Mouse (Mus musculus): ENCODE data around the gene Ptgdr2. TPM values are rescaled to one million over a fixed set of nuclear protein-coding genes. Genes with fewer than 3 reads are reported as not detected.

Ptgdr2 gene
- total RNA-seq, 4 experiments from 2014 or later, result 0.09 to 0.27 (median 0.24) TPM; not detected in 1

DNA sequence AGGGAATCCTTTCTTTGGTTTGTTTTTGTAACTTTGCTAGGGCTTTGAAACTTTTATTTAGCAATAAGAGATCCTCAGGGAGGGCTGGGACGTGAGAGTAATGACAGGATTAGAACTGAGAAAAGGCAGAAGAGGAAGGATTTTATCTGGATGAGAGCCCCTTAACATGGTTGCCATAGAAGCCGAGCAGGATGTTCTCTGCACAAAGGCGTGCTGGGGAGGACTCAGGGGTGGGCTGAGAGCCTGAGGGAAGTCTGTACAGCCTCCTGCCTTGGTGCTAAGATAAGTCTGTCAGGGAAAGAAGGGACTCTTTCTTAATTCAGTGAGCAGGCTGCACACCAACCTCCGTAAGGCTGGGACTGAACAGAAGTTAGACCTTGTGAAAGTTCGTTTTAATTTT is 1.9 kb upstream of the Ptgdr2 start:
- DNase-seq, result no peak

DNA sequence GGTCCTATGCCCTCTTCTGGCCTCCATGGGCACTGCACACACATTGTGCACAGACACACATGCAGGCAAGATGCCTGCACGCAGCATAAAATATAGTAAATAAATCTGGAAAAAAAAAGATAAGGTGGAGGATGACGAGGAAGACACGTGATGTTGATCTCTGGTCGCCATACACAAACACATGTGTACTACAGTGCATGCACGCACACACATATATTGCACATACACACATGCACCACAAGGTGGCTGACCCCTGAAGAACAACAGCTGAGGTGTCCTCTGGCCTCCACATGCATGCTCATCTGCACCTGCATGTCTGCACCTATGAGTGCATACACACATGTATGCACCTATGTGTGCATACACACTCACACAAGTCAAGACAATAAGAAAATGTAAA is 883 bp upstream of the Ptgdr2 start:
- no peak for DNase-seq

DNA sequence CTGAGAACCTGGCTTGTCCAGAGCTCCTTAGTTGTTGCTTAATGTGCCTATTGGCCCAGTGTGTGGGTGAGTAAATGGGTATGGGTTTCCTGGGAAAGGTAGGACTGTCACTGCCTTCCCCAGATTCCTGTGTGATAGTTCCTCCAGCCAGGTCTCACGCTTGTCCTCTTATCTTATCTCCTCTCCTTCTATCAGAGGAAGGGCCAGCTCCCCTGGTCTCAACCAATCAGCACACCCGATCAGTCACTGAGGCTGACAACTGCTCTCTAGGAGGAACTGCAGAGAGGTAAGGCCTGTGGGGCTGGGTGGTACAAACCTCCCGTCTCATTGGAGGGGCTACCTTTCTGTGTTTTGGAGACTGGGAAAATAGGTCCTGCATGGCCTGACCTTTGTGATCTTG is 1.8 kb downstream of the Ptgdr2 start:
- DNase-seq, result no peak

DNA sequence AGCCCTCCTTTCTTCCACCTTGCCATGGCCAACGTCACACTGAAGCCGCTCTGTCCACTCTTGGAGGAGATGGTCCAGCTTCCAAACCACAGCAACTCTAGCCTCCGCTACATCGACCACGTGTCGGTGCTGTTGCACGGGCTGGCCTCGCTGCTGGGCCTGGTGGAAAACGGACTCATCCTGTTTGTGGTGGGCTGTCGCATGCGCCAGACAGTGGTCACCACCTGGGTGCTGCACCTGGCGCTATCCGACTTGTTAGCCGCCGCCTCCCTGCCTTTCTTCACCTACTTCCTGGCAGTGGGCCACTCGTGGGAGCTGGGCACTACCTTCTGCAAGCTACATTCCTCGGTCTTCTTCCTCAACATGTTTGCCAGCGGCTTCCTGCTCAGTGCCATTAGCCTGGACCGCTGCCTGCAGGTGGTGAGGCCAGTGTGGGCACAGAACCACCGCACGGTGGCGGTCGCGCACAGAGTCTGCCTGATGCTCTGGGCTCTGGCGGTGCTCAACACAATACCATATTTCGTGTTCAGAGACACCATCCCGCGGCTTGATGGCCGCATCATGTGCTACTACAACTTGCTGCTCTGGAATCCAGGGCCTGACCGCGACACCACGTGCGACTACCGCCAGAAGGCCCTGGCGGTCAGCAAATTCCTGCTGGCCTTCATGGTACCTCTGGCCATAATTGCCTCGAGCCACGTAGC is 3.3 kb downstream of the Ptgdr2 start:
- peak; percentile 52 for DNase-seq

DNA sequence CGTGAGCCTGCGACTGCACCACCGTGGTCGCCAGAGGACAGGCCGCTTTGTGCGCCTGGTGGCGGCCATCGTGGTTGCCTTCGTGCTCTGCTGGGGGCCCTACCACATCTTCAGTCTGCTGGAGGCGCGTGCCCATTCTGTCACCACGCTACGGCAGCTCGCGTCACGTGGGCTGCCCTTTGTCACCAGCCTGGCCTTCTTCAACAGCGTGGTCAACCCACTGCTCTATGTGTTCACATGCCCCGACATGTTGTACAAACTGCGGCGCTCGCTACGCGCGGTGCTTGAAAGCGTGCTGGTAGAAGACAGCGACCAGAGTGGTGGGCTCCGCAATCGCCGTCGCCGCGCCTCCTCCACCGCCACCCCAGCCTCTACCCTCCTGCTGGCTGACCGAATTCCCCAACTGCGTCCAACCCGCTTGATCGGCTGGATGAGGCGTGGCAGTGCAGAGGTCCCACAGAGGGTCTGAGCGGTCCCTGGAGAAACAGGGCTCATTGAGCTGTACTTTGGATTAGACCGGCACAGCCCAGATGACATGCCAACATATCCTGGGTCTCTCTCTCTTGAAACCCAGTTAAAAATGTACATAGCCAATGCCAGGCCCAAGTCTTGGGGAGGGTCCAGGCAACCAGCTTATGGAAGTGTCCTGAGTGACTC is 4.0 kb downstream of the Ptgdr2 start:
- DNase-seq, result no peak

DNA sequence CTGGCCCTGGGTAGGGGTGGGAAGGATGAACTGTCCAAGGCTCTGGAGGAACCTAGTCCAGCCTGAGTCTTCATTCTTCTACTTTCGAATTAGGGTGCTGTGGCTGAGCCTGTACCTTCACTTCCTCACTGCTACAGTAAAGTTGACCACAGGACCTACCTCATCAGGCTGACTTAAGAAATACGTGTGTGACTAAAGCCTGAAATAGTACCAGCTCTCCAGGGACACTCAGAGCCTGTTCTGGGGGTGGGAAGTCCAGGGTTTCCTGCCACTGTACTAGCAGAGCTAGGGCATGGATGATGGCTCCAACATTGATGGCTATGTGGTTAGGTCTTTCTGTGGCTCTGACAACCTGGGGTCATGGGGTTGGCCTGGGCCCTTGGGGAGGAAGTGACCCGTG is 7.0 kb downstream of the Ptgdr2 start:
- DNase-seq, result no peak

DNA sequence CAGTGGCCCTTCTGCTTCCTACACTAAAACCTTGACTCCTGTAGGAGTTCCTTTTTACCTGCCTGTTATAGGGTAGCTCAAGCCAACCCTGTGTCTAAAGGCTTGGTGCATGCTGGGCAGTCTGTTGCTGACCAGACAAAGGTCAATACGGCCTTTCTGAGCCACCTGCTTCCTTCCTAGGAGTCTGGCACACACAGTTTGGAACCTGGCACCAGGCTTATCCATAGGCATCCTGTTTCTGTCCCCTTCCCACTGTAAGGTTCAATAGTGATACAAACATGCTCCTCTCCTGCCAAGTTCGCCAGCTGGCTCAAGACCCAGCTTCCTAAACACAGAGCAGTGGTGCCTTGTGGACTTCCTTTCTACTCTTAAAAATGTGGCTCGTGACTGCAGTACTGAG is 9.5 kb downstream of the Ptgdr2 start:
- no peak for DNase-seq

DNA sequence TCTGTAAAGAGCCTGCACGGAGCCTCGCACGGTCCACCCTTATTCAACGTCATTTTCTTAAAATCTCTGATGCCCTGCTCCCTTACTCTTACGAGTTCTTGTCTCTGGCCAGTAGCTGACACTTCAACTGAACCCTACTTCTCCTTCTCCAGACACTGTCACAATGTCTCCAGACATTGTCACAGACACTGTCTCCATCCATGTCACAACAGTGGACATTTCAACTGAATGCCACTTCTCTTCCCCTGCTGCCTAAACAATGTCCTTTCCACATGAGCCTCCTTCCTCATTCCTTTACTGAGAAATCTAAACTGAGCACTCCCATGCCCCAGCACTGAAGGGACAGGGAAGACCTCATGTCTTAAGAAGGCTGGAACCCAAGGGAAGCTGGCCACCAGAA is 10.3 kb downstream of the Ptgdr2 start:
- no peak for DNase-seq

DNA sequence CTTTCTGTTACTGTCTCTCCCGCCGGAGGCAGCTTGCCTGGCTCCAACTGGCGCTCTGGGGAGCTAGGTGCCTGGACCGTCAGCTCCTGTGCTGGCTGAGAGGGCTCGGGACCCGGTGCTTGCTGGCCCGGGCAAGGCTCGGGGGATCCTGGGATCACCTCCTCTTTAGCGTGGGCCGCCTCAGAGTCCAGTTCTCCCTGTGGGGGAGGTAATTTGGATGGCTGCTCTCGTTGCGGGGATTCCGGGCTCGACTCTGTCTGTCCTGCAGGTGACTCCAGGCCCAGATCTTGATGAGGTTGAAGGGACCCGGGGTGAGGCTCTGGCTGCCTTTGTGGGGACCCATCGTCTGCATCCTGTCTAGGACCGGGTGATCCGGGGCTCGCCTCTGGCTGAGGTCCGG is 11.5 kb downstream of the Ptgdr2 start:
- no peak for DNase-seq

DNA sequence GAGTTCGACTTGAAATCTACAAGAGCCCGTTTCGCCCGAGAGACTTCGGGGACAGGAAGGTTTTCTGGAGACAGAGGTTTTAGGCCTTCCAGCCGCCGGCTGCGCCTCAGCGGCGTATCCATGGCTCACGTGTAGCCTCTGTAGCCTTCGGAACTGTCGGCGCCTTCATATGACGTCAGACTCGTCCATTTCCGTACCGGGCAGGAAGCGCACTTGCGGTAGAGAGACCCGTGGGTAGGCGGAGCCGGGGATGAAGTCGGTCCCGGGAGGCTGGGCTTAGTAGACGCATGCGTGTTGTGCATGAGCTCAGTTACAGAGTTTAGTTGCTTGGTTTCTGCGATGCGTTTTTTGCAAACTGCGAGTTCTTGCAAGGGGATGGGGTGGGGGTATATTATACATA is 12.2 kb downstream of the Ptgdr2 start, which contains the start of gene Ccdc86:
Gene Ccdc86, minus strand, starts transcription at position 155 of the 400 bp plus-strand sequence.
- peak; percentile 95 for DNase-seq

DNA sequence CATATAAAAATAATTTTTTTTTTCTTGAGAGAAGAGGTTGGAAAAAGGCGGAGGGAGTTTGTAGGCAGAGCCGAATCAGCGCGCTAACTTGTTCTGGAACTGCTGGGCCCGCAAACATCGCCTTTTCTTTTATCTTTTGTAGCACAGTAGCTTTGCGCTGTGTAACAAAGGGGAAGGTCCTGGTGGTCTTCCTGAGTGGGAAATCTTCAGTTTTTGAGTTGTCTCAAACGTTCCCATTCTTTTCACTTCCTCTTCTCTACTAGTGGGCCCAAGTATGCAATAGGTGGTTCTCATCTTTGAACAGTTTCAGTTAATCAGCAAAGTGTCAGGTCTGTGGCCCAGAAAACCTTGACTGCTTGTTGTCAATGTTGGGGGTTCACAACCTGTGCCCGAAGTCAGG is 12.6 kb downstream of the Ptgdr2 start:
- no peak for DNase-seq

DNA sequence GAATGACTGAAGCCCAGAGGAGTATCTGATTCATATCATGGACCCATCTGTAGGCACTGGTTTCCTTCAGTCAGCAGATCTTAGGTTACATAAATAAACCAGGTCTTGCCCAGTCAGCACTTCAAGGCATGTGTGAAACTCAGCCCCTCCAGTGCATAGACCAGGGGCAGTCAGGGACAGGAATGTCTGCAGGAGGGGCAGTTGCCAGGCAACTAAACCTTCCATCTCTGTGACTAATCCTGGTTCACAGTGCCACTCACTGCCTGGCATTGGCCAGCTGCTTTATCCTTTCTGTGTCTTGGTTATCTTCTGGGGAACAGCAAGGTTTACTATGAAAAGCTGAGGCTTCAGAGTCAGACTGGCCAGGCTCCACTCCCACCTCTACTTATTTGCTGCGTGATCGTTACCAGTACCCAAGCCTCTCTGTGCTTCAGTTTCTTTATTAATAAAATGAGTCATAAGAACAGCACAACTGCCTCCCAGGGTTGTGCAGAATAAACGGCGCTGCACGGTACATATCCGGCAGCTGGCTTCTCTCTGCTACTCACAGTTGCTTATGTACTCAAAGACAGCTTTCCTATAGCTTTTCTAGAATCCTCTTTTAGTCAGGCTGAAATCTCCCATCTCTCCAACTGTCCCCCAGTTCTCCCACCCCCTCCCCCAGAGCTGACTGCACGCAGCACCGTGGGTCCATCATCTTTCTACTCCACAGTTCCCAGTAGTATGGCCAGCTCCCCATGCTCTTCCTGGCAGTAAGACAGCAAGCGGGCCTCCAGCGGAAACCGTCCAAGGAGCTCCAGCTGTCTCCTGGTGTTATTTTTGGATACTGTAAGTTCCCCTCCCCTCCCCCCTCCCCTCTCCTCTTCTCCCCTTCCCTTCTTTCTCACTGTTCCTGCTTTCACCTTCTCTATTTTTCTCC is 15.3 kb downstream of the Ptgdr2 start:
- DNase-seq, result no peak

DNA sequence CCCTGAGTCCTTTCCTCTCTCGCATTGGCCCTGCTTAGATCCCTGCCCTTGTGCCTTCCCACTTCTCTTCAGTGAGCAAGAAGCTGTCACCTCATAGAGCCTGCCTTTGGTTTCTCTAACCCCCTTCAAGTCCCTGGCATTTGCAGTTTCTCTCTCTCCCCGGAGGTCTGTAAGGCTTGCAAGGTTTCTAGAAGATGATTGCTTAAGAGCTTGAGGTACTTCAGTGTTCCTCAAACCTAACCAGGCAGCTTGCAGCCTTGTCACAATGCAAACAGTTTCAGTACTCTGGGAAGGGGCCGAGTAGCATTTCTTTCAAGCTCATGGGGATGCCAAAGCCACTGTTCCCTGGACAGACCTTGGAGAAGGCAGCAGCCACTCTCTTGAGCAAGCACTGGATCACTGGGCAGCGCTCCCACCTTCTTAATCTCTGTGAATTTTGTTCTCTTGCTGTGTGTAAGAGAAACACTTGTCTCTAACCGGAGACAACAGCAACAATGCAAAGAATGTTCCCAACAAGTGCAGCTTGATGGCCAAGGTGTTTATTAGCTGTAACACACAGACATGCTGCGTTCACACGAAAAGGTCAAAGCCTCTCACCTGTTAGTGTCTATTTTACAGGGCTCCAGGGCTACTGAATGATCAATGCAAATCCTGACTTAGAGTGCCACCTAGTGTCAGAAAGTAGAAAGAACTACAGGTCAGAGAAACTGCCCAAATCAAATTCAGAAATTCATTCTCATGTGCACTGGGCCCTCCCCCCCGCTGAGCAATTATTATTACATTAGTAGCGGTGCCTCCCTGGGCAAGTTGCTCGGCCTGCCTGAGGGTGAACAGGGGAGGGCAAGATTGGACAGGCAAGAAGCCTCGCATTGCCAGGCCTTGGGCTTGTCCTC is 22.4 kb downstream of the Ptgdr2 start:
- DNase-seq, result no peak

DNA sequence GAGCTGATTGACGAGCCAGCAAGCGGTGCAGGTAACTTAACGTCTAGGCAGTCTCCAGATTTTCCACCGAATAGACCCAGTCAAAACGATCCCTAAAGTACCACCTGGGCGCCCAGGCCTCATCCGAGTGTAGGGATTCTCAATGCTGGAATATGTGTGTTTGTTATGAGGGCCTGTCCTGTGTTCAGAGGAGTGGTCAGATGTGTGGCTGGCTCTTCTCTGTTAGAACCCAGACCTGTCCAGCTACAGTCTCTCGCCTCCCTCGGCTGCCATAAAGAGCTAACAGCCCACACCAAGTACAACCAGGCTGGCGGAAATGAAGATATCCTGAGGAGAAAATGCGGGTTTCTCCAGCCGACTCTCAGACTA is 23.0 kb downstream of the Ptgdr2 start:
- DNase-seq, result no peak

DNA sequence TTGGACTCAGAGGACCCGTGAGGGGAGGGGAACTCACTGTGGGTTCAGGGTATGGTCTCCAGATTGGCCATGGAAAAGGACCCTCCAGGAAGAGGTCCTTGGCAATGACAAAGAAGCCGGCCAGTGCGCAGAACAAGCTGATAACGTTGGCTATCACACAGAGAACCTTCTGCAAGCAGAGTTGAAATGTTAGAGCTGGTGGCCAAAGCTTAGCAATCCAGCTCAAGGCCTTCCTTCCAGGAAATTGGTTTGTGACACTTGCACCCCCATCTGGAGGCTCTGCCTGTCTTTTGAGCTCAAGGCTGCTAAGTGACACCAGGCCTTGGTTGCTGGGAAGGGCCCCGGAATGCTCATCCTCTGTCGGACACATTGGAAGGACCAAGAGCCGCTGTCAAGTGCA is 28.8 kb downstream of the Ptgdr2 start:
- peak; percentile 82 for DNase-seq

DNA sequence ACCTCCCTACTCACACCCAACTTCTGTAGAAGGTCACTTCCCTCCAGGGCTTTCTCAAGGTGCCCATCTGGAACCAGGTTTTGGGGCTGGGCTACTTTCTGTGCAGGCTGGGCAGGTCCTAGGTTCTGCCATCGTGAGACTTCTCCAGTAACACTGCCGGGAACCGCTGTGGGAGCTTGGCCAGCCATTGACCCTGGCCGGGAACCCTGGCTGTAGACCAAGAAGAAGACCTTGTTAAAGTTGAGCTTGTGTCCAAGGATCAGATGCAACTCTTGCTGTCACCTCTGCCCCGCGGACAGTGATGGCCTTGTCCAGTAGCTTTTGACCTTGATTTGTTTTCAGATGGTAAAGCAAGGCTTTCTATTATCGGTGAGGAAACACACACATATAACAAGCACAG is 31.6 kb downstream of the Ptgdr2 start:
- peak; percentile 90 for DNase-seq

DNA sequence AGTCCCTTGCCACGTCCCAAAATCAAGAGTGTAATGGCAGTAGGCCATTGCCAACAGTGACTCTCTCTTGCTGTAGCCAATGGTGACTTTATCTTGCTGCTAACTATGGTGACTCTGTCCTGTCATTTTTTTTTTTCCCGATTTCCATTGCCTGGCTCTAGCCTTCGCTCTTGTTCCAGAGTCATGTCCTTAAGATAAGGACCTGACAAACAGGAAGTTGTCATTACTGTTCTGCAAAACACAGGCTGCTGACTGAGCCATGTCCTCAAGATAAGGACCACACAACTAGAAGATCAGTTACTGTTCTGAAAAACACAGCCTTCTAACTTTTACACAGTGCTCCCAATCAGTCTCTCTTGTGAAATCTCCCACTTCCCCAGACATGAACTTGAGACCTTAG is 33.5 kb downstream of the Ptgdr2 start:
- DNase-seq, result no peak

DNA sequence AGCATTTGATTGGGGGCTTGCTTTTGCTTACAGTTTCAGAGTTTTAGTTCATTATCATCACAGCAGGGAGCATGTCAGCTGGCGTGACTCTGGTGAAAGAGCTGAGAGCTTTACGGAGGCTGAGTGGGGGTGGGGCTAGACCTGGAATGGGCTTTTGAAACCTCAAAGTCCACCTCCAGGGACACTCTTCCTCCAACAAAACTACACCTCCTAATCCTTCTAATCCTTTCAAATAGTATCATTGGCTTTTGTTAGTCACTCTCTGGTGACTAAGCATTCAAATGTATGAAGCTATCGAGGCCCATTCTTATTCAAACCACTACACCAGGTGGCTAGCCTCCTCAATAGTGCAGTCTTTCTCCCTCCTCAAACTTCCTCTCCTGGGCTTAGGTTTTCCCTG is 35.7 kb downstream of the Ptgdr2 start:
- no peak for DNase-seq

DNA sequence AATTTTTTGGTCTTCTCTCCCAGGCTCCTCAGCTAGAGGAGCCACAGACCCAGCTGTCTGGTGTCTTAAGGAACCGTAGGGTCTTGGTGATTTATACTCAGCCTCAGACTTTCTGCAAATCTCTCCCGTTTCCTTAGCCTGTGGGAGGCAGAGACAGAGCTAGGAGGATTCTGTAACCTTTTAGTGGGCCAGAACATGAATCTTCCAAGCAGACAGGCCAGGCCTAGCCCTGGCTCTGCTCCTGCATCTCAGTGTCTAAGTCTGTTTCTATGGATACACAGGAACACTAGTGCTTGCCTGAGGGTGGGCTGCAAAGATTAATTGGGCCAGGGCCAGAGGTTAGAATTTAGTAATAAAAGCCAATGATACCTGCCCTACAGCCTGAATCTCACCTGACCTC is 36.2 kb downstream of the Ptgdr2 start:
- no peak for DNase-seq

DNA sequence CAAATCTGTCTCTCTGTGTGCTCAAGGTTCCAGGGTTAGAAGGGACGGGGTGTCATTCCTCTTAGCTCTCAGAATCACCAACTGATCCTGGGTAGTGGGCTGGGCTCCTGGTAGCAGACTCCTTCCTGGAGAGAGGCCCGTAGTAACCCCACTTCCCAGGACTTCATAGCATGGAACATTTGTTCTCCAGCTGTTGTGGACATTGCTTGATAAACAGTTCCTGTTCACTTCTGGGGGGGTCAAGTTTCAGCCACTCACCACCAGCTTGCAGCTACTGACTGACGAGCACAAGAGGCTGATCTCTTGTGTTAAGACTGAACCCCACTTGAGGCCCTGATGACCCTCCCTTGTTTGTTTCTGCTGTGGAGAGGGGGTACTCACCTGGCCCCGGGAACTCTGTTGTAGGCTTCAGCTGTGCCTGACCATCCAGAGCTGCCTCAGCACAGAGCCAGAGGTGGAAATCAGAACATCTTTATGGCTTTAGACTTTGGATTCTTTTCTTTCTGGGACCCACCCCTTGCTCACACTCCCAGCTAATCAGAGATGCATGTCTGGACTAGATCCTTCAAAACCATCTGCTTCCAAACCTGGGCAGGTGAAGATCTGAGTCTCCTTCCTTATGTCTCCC is 37.4 kb downstream of the Ptgdr2 start, which contains the start of gene Ms4a10:
Gene Ms4a10, minus strand, starts transcription at position 433 of the 628 bp plus-strand sequence.
- DNase-seq, result no peak

DNA sequence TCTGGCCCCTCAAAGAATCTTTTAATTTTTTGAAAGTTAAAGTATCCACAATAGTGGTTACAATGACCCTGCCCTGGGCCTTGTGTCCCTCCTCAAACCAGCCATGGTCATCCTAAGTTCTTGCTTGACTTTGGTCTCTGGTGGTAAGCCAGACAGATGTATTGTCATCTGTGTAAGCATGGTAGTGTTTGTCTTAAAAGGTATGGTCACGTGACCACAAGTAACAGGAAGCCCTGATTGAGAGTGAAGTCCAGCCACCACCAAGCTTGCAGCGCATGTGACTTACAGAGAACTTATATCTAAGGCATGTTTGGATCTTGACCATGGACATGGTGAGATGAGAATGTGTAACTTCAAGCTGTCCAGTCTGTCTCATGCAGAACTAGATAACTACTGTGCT is 38.2 kb downstream of the Ptgdr2 start:
- DNase-seq, result no peak

DNA sequence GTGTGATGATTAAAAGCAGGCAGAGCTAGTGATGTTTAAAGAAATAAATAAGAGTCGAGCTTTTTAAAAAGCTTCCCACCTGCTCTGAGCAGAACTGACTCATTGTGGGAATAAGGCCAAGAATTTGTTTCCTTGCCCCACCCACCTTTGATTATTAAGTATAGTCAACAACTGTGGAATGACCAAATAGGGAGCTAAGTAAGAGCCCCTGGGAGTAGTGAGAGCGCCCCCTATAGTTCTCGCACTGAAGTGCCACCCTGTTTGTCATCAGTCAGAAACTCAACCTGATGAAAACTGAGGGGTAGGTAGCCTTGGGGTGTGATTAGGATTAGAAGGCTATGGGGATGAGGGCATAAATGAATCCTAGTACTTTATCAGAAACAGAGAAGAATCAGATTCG is 39.4 kb downstream of the Ptgdr2 start:
- no peak for DNase-seq
